Mouse (Mus musculus): ENCODE data around the gene Acvrl1. TPM values are rescaled to one million over a fixed set of nuclear protein-coding genes. Genes with fewer than 3 reads are reported as not detected.

Acvrl1 gene
- polyA plus RNA-seq, 1 experiment from 2014 or later: 2.6 TPM

DNA sequence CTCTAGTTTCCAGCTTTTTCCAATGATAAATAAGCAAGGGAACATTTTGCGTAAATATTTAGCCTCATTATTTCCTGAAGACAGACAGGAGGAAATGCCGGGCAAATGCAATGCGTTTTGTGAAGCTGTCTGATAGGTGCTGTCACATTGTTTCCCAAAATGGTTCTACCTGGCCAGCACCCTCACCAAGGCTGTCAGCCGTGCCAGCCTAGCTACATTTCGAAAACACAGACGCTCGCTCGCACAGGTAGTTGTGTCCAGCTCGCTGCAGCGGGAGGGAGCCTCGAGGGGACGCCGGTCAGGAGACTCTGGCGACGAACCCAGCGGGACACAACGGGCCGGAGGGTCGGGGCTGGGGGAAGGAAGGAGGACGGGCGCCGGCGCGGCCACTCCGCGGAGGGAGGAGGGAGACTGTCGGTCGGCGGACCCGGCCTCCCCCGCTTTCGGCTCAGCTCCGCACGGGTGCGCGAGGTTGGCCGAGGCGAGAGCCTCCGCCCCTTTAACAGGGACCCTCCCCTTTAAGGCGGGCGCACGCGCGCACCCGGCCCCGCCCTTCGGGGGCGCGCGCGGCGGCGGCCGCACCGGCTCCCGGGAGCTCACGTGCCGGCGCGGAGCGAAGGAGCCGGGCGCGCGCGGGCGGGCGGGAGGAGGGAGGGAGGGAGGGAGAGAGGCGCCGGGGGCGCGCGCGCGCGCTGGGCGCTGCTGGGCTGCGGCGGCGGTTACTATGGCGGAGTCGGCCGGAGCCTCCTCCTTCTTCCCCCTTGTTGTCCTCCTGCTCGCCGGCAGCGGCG lies 45.3 kb downstream of the Acvrl1 start, which contains the start of gene Acvr1b:
Gene Acvr1b (plus strand): TSS at position 647 of the 791 bp plus-strand sequence.
- Histone ChIP-seq H3K4me2 (ENCODE audit: low read depth, low read length) (peak within 1 kb of the TSS; percentile 90), H3K4me3 (ENCODE audit: low read depth, low read length) (peak within 1 kb of the TSS; percentile 88), H3K36me3 (replicated peaks; ENCODE audit: insufficient read depth, low read length) (no peaks in the 10 kb centered on the region), H3K27ac (ENCODE audit: low read depth) (peak within 1 kb of the TSS; percentile 90), H3K9ac (replicated peaks) (peak within 1 kb of the TSS; percentile 84), H3K27me3 (ENCODE audit: insufficient read depth, low read length) (no peaks in the 10 kb centered on the region), H3K9me3 (ENCODE audit: low read length) (no peaks in the 10 kb centered on the region), H3K4me1 (ENCODE audit: insufficient read depth) (peaks cover 39% of the 10 kb centered on the region)
- TF ChIP-seq EP300 (IDR thresholded peaks at IDR 0.05; ENCODE audit: low read depth): no peak
- TF ChIP-seq CTCF (IDR thresholded peaks at IDR 0.05; ENCODE audit: low read depth): no peak
- ATAC-seq (peak; percentile 89), DNase-seq (peak; percentile 91)
- WGBS (ENCODE audit: insufficient replicate concordance): under 1% methylated on average over 49 of the region's 87 CpGs

DNA sequence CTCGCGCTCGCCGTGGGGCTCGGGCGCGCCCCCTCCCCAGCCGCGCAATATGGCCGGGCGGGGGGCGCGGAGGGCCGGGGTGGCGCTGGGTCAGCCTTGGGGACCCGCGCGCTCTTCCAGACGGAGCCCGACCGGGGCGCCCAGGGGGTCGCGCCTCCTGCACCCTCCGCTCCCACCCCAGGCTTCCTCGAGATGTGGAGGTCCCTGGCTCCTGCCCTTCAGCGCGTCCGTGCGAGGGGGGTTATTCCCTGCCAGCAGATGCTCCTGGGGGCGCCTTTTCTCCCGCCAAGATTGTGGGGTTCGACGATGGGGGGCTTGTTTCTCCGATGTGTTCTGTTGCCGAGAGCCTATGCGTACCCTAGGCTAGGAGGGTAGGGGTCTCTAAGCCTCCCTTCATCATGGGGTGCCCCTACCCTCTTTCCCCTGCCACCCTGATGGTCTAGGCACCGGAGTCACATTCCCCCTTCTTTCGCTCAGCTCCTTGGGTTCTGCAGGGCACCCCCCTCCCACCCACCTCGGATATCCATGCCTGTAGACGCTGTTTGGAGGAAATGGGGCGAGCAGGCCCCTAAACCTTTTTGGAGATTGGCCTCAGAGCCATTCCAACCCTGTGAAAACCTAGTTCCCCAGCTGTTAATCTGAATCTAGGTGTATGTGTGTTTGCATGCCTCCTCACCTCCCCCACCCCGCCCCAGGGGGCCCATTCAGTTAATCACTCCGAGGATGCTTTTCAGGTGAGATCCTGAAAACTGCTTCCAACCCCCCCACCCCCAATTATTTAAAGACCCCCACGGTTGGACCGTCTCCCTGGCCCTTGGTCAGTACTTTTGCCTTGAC lies 46.2 kb downstream of the Acvrl1 start:
- no peak for ATAC-seq

DNA sequence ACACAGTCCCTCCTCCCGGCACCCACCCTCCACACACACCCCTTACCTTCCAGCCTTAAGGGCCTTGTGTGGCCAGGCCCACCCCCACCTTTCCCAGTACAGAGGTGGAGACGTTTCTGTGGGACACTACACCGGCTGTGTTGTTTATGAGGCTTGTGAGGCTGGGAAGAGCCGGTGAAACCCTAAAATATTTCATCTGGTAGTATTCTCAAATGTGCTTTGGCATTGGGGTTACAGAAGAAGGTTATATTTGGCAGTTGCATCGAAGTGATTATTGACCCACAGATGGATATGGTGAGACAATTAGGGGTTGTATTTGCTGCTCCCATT lies 46.8 kb downstream of the Acvrl1 start:
- no peak for TF ChIP-seq EP300 (IDR thresholded peaks at IDR 0.05; ENCODE audit: low read depth)
- 11% methylated on average over 5 of the region's 5 CpGs for WGBS (ENCODE audit: insufficient replicate concordance)
- DNase-seq (no peak), ATAC-seq (no peak)
- Histone ChIP-seq H3K27ac (ENCODE audit: low read depth) (peak overlapping the region; percentile 92; the same call in 1 of the 2 replicates), H3K9me3 (ENCODE audit: low read length) (no peaks in the 10 kb centered on the region), H3K9ac (replicated peaks) (peak overlapping the region; percentile 84), H3K27me3 (ENCODE audit: insufficient read depth, low read length) (no peaks in the 10 kb centered on the region), H3K4me1 (ENCODE audit: insufficient read depth) (peaks cover 51% of the 10 kb centered on the region), H3K4me3 (ENCODE audit: low read depth, low read length) (peak overlapping the region; percentile 88), H3K4me2 (ENCODE audit: low read depth, low read length) (peak overlapping the region; percentile 90), H3K36me3 (replicated peaks; ENCODE audit: insufficient read depth, low read length) (no peaks in the 10 kb centered on the region)

More for the DNA sequence above, 46.2 kb downstream of the Acvrl1 start:
- H3K36me3 ChIP-seq (replicated peaks; ENCODE audit: insufficient read depth, low read length): no peaks in the 10 kb centered on the region
- DNase-seq: no peak
- H3K4me3 ChIP-seq (ENCODE audit: low read depth, low read length): peak overlapping the region; percentile 88
- peak overlapping the region; percentile 90 for H3K4me2 ChIP-seq (ENCODE audit: low read depth, low read length)
- WGBS (ENCODE audit: insufficient replicate concordance): 3% methylated on average over 26 of the region's 46 CpGs
- peak overlapping the region; percentile 90 for H3K27ac ChIP-seq (ENCODE audit: low read depth)
- no peaks in the 10 kb centered on the region for H3K27me3 ChIP-seq (ENCODE audit: insufficient read depth, low read length)
- TF ChIP-seq CTCF (IDR thresholded peaks at IDR 0.05; ENCODE audit: low read depth) (no peak), EP300 (IDR thresholded peaks at IDR 0.05; ENCODE audit: low read depth) (no peak)
- H3K4me1 ChIP-seq (ENCODE audit: insufficient read depth): peaks cover 46% of the 10 kb centered on the region
- H3K9me3 ChIP-seq (ENCODE audit: low read length): no peaks in the 10 kb centered on the region
- H3K9ac ChIP-seq (replicated peaks): peak overlapping the region; percentile 84

DNA sequence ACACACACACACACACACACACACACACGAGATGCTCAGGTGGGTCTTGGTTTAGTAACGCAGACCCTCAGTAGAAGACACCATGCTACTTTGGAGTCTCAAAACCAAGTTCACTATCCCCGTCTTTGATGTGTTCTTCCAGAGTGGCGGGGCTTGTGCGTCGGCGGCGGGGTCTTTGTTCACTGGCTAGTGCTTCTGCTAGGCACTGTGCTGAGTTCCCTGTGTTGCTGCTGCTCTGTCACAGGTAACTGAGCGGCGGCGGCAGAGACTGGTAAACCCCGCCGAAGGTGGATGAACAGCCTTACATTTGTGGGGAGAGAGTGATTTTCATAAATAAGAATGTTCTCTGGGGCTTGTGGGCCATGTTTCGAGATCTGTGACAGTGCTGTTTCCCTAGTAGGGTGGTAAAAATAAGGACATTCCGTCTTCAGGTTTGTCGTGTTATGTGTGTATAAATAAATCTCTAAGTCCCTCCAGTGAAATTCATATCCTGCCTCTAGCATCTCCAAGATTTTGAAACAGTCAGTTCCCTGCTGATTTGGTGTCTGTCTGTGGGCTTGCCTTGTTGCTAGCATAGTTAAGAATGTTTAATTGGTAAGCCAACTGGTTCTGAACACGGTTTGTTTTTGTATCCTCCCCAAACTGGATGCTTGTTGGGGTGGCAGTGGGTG lies 47.4 kb downstream of the Acvrl1 start:
- ATAC-seq: no peak
- WGBS (ENCODE audit: insufficient replicate concordance): 15% methylated on average over 17 of the region's 17 CpGs
- Histone ChIP-seq H3K9ac (replicated peaks) (peak overlapping the region; percentile 42), H3K27me3 (ENCODE audit: insufficient read depth, low read length) (no peaks in the 10 kb centered on the region), H3K27ac (ENCODE audit: low read depth) (peak overlapping the region; percentile 92), H3K4me3 (ENCODE audit: low read depth, low read length) (peak overlapping the region; percentile 88; the same call in 1 of the 2 replicates), H3K36me3 (replicated peaks; ENCODE audit: insufficient read depth, low read length) (no peaks in the 10 kb centered on the region), H3K4me1 (ENCODE audit: insufficient read depth) (peaks cover 57% of the 10 kb centered on the region), H3K4me2 (ENCODE audit: low read depth, low read length) (peak overlapping the region; percentile 90), H3K9me3 (ENCODE audit: low read length) (no peaks in the 10 kb centered on the region)
- no peak for DNase-seq
- no peak for TF ChIP-seq EP300 (IDR thresholded peaks at IDR 0.05; ENCODE audit: low read depth)
- no peak for TF ChIP-seq CTCF (IDR thresholded peaks at IDR 0.05; ENCODE audit: low read depth)

DNA sequence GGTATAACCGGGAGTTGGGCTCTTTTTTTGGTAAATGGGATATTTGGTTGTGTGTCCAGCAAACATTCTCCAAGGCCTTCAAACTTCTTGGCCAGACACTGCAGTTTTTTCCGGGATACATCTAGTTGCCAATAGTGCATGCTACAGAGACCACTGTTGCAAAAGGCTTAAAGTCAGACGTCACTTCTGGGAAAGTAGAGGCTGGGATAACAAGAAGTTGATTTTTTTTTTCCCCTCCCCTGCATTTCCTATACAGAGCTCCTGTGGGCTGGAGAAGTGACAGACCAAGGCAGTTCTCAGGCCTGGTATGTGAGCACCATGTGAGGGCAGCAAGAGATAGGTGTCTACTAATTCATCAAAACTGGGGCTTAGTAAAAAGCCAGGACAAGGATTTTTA lies 48.0 kb downstream of the Acvrl1 start:
- TF ChIP-seq EP300 (IDR thresholded peaks at IDR 0.05; ENCODE audit: low read depth): no peak
- no peak for TF ChIP-seq CTCF (IDR thresholded peaks at IDR 0.05; ENCODE audit: low read depth)
- Histone ChIP-seq H3K4me3 (ENCODE audit: low read depth, low read length) (no peak overlapping the region), H3K4me1 (ENCODE audit: insufficient read depth) (peaks cover 60% of the 10 kb centered on the region), H3K27me3 (ENCODE audit: insufficient read depth, low read length) (no peaks in the 10 kb centered on the region), H3K36me3 (replicated peaks; ENCODE audit: insufficient read depth, low read length) (no peaks in the 10 kb centered on the region), H3K4me2 (ENCODE audit: low read depth, low read length) (peak overlapping the region; percentile 90), H3K27ac (ENCODE audit: low read depth) (peak overlapping the region; percentile 92), H3K9ac (replicated peaks) (0 out of 2 replicates have a peak overlapping the region, but pooled peaks have one; percentile 16), H3K9me3 (ENCODE audit: low read length) (no peaks in the 10 kb centered on the region)
- ATAC-seq (no peak), DNase-seq (no peak)
- WGBS (ENCODE audit: insufficient replicate concordance): 17% methylated on average over 3 of the region's 3 CpGs
